Mouse (Mus musculus) CH12.LX (cell line): ENCODE measurements around the gene Myo15.

Experiments used
- ELF1 ChIP-seq: IDR thresholded peaks from 2 replicates; pipeline ENCODE4 v1.6.1; 2014; ENCODE audit warnings: low read depth, mild to moderate bottlenecking, inconsistent platforms, low read length, improper control_type of control experiment
- EP300 ChIP-seq: IDR thresholded peaks from 2 replicates; pipeline ENCODE4 v1.6.1; 2011; ENCODE audit warnings: low read length, improper control_type of control experiment
- JUN ChIP-seq: IDR thresholded peaks from 2 replicates; pipeline ENCODE4 v1.6.1; 2011; ENCODE audit warnings: low read depth, mild to moderate bottlenecking, low read length, improper control_type of control experiment, moderate library complexity; ENCODE audit not compliant: insufficient read depth
- JUND ChIP-seq: conservative IDR thresholded peaks from 2 replicates; pipeline ENCODE4 v1.6.1; 2011; ENCODE audit warnings: low read depth, low read length, improper control_type of control experiment
- NRF1 ChIP-seq: IDR thresholded peaks from 2 replicates; pipeline ENCODE4 v1.6.1; 2014; ENCODE audit warnings: low read depth, mild to moderate bottlenecking, inconsistent platforms, low read length, improper control_type of control experiment, moderate library complexity
- UBTF ChIP-seq: IDR thresholded peaks from 2 replicates; pipeline ENCODE4 v1.6.1; 2012; ENCODE audit warnings: low read depth, mild to moderate bottlenecking, inconsistent platforms, low read length, improper control_type of control experiment, moderate library complexity

- TF ChIP-seq NRF1: no peak
- no peak for TF ChIP-seq JUND
- TF ChIP-seq ELF1: no peak
- TF ChIP-seq EP300: no peak
- TF ChIP-seq JUN: no peak
- no peak for TF ChIP-seq UBTF
Observed at GRCm38 (mm10) chr11:60454745-60455087, 14.4 kb upstream of the Myo15 start.
